Mouse (Mus musculus): ENCODE results near the gene Ranbp9. TPM values are rescaled to one million over a fixed set of nuclear protein-coding genes. Genes with fewer than 3 reads are reported as not detected.

The Ranbp9 gene
- polyA plus RNA-seq, 1 experiment, result 74.1 TPM

GRCm38 (mm10) chr13:43379989-43380388 is 101.1 kb downstream of the Ranbp9 start:
- H3K4me1 ChIP-seq (ENCODE audit: control insufficient read depth, insufficient read depth, low read length), result 0 out of 2 replicates have a peak, but pooled peaks cover 2% of the 10 kb centered on the region
- no peak overlapping the region for H3K4me3 ChIP-seq (ENCODE audit: insufficient read depth, low read length)
- 0 out of 2 replicates have a peak overlapping the region, but pooled peaks have one; percentile 17 for H3K27ac ChIP-seq (ENCODE audit: insufficient read depth, low read length)
- TF ChIP-seq CTCF (IDR thresholded peaks at IDR 0.05; ENCODE audit: borderline replicate concordance, insufficient read depth, low read length), result no peak

- no peak overlapping the region for H3K27ac ChIP-seq (ENCODE audit: insufficient read depth, low read length)
These were observed 106.1 kb downstream of the Ranbp9 start for GRCm38 (mm10) chr13:43374918-43375432.

GRCm38 (mm10) chr13:43374205-43374604 is 106.9 kb downstream of the Ranbp9 start:
- TF ChIP-seq POLR2A (IDR thresholded peaks at IDR 0.05; ENCODE audit: low read depth, low read length), result no peak
- TF ChIP-seq CTCF (IDR thresholded peaks at IDR 0.05; ENCODE audit: borderline replicate concordance, insufficient read depth, low read length), result no peak
- no peak overlapping the region for H3K27ac ChIP-seq (ENCODE audit: insufficient read depth, low read length)

More at GRCm38 (mm10) chr13:43374918-43375432, 106.1 kb downstream of the Ranbp9 start:
- H3K4me1 ChIP-seq (ENCODE audit: control insufficient read depth, insufficient read depth, low read length), result 0 out of 2 replicates have a peak, but pooled peaks cover 2% of the 10 kb centered on the region
- TF ChIP-seq POLR2A (IDR thresholded peaks at IDR 0.05; ENCODE audit: low read depth, low read length) (no peak), CTCF (IDR thresholded peaks at IDR 0.05; ENCODE audit: borderline replicate concordance, insufficient read depth, low read length) (no peak)
- H3K4me3 ChIP-seq (ENCODE audit: insufficient read depth, low read length), result no peak overlapping the region

GRCm38 (mm10) chr13:43372892-43373291 is 108.2 kb downstream of the Ranbp9 start:
- TF ChIP-seq POLR2A (IDR thresholded peaks at IDR 0.05; ENCODE audit: low read depth, low read length) (no peak), CTCF (IDR thresholded peaks at IDR 0.05; ENCODE audit: borderline replicate concordance, insufficient read depth, low read length) (no peak)
- H3K4me3 ChIP-seq (ENCODE audit: insufficient read depth, low read length), result no peak overlapping the region
- H3K27ac ChIP-seq (ENCODE audit: insufficient read depth, low read length), result no peak overlapping the region
- no peaks in the 10 kb centered on the region for H3K4me1 ChIP-seq (ENCODE audit: control insufficient read depth, insufficient read depth, low read length)

More at GRCm38 (mm10) chr13:43374205-43374604, 106.9 kb downstream of the Ranbp9 start:
- Histone ChIP-seq H3K4me1 (ENCODE audit: control insufficient read depth, insufficient read depth, low read length) (no peaks in the 10 kb centered on the region), H3K4me3 (ENCODE audit: insufficient read depth, low read length) (no peak overlapping the region)

DNA sequence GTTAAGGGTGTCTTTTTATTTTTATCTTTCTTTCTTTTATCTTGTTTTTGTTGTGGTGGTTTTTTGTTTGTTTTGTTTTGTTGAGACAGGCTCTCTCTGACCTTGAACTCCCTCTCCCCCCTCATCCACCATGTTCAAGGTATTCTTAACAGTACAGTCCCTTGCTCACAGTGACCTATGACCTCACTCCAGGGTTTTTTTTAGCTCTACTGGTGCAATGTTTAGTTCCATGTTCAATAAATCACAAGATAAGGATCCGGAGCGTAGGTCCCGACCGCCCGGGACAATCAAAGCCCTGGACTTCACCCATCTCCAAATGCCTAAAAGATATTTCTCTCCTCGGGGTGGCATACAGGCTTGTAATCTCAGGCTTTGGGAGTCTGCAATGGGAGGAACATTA is 111.0 kb downstream of the Ranbp9 start:
- Histone ChIP-seq H3K4me1 (ENCODE audit: control insufficient read depth, insufficient read depth, low read length) (no peaks in the 10 kb centered on the region), H3K4me3 (ENCODE audit: insufficient read depth, low read length) (no peak overlapping the region), H3K27ac (ENCODE audit: insufficient read depth, low read length) (no peak overlapping the region)

DNA sequence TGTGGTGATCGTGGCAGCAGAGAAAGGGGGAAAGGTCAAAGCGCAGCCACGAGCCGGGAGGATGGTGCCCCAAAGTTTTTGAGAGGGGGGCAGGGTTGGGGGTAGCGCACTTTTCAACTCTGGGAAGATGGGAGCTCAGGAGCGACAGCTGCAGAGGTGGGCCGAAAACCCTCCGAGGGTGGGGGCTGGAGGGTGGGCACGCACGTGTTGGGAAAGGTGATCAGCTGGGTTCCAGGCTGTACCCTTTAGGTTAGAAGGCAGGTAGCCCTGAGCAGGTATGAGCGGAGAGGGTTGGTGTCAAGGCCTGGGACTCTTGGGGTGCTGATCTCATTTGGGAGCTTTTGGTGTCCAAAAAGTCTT is 115.3 kb downstream of the Ranbp9 start:
- Histone ChIP-seq H3K4me3 (ENCODE audit: insufficient read depth, low read length) (peak overlapping the region; percentile 41), H3K4me1 (ENCODE audit: control insufficient read depth, insufficient read depth, low read length) (no peaks in the 10 kb centered on the region), H3K27ac (ENCODE audit: insufficient read depth, low read length) (no peak overlapping the region)
- no peak for TF ChIP-seq POLR2A (IDR thresholded peaks at IDR 0.05; ENCODE audit: low read depth, low read length)

More for the DNA sequence above, 111.0 kb downstream of the Ranbp9 start:
- TF ChIP-seq POLR2A (IDR thresholded peaks at IDR 0.05; ENCODE audit: low read depth, low read length), result no peak
- TF ChIP-seq CTCF (IDR thresholded peaks at IDR 0.05; ENCODE audit: borderline replicate concordance, insufficient read depth, low read length), result no peak

DNA sequence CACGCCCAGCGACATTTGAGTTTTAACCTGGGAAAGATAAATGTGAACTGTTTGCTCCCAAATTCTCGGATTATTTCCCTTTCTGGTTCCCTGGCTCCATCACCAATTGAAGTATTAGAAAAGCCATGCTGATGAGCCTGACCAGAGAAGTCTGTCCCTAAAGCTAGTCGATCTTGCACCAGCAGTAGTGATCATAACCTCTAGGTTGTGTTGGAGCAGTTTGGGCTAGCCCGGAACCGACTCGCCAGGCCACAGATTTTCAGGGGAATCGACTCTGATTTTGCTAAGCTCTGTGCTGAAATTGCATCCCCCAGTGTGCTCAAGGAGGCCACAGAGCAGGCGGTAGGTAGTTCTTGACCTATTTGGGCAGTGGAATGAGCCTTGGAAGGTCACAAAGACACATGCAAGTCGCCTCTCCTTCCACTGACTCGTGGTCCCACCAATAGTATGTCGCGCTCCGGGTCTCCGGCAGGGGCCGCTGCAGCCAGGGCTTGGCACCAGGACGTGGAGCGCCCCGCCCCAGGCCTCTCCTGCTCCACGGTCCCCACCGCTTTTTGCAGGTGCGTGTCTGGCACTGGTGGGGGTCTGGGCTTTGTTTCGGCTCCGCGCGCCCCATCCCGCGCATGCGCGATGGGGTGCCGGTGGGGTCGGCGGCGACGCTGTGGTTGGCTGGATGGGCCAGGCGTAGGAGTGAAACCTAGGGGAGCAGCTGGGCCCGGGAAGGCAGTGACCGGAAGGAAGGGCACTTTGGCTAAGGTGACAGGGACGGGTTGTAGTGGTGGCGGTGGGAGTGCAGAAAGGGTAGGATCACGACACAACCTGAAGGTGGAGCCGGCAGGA is 115.9 kb downstream of the Ranbp9 start, which contains the start of gene Sirt5:
TSS of gene Sirt5 (plus strand) at position 512 of the 840 bp plus-strand sequence.
- Histone ChIP-seq H3K4me3 (ENCODE audit: insufficient read depth, low read length) (peak within 1 kb of the TSS; percentile 41), H3K27ac (ENCODE audit: insufficient read depth, low read length) (no peak within 1 kb of the TSS), H3K4me1 (ENCODE audit: control insufficient read depth, insufficient read depth, low read length) (no peaks in the 10 kb centered on the region)
- TF ChIP-seq POLR2A (IDR thresholded peaks at IDR 0.05; ENCODE audit: low read depth, low read length) (peak; percentile 58), CTCF (IDR thresholded peaks at IDR 0.05; ENCODE audit: borderline replicate concordance, insufficient read depth, low read length) (peak; percentile 61; the same call in 1 of the 2 replicates)

DNA sequence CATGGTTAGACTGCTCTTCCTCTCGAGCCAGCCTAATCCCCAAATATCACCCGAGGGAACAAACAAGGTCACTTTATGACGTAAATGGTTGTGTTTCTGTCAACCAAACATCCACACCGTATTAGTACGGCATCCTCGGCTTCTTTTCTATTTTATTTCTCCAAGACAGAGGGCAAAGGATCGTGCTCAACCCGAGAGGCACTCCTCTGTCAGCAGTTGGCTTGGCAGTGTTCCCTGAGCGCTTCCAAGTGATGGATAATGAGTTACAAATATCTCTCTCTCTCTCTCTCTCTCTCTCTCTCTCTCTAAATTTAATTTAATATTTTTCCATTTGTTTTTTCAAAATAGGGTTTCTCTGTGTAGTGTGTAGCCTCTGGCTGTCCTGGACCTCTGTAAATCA is 118.7 kb downstream of the Ranbp9 start:
- Histone ChIP-seq H3K27ac (ENCODE audit: insufficient read depth, low read length) (no peak overlapping the region), H3K4me1 (ENCODE audit: control insufficient read depth, insufficient read depth, low read length) (no peaks in the 10 kb centered on the region), H3K4me3 (ENCODE audit: insufficient read depth, low read length) (no peak overlapping the region)
- TF ChIP-seq POLR2A (IDR thresholded peaks at IDR 0.05; ENCODE audit: low read depth, low read length), result no peak
- TF ChIP-seq CTCF (IDR thresholded peaks at IDR 0.05; ENCODE audit: borderline replicate concordance, insufficient read depth, low read length), result no peak

DNA sequence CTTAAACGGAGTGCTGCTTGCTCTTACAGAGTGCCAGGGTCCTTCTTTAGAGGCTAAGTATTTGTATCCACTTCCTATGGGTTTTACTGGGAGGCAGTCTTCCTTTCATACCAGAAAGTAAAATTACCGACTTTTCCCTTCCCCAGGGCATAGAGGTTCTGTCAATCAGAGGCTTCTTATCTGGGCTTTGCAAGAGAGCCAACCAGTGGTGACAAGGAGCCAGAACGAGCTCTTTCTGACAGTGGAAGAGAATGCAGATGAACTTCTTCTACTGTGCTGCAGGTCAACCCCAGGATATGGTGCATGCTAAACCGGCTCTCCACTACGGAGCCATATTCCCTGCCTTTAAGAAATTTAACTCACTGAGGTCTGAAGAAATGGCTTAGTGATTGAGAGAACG is 120.5 kb downstream of the Ranbp9 start:
- no peak overlapping the region for H3K27ac ChIP-seq (ENCODE audit: insufficient read depth, low read length)
- no peak for TF ChIP-seq POLR2A (IDR thresholded peaks at IDR 0.05; ENCODE audit: low read depth, low read length)
- no peak for TF ChIP-seq CTCF (IDR thresholded peaks at IDR 0.05; ENCODE audit: borderline replicate concordance, insufficient read depth, low read length)
- no peaks in the 10 kb centered on the region for H3K4me1 ChIP-seq (ENCODE audit: control insufficient read depth, insufficient read depth, low read length)
- H3K4me3 ChIP-seq (ENCODE audit: insufficient read depth, low read length), result no peak overlapping the region

Measured in embryonic fibroblast, embryonic 13.5 days (primary cell).